Mouse (Mus musculus) heart, embryonic 13.5 days (tissue): ENCODE measurements around the gene Lamc1. TPM values are rescaled to one million over a fixed set of nuclear protein-coding genes. Genes with fewer than 3 reads are reported as not detected.

Experiments
- ATAC-seq: fragments of 200-750 bp; cut with Nextera tagmentation; 2 replicates; pipeline ENCODE4 v1.8.0; 2017; ENCODE audit warnings: moderate TSS enrichment; ENCODE audit not compliant: insufficient number of reproducible peaks, low FRiP score, low TSS enrichment; ENCODE audit errors: extremely low read depth
- H3K27ac ChIP-seq: fragments of 300-500 bp; sonication (generic); replicated peaks from 2 replicates; pipeline ENCODE4 v1.5.1; 2015; ENCODE audit warnings: moderate library complexity, mild to moderate bottlenecking, inconsistent platforms
- H3K27me3 ChIP-seq: fragments of 300-500 bp; sonication (generic); replicated peaks from 2 replicates; pipeline ENCODE4 v1.6.1; 2015; ENCODE audit warnings: mild to moderate bottlenecking, inconsistent platforms
- H3K36me3 ChIP-seq: fragments of 300-500 bp; sonication (generic); 2 replicates; pipeline ENCODE4 v1.6.1; 2015; ENCODE audit warnings: mild to moderate bottlenecking, inconsistent platforms
- H3K4me1 ChIP-seq: fragments of 300-500 bp; sonication (generic); 2 replicates; pipeline ENCODE4 v1.6.1; 2015; ENCODE audit warnings: inconsistent platforms
- H3K4me2 ChIP-seq: fragments of 300-500 bp; sonication (generic); 2 replicates; pipeline ENCODE4 v1.6.1; 2015; ENCODE audit warnings: inconsistent platforms, mild to moderate bottlenecking, moderate library complexity
- H3K4me3 ChIP-seq: fragments of 300-500 bp; sonication (generic); 2 replicates; pipeline ENCODE4 v1.5.1; 2015; ENCODE audit warnings: moderate library complexity, mild to moderate bottlenecking, inconsistent platforms
- H3K9ac ChIP-seq: fragments of 300-500 bp; sonication (generic); 2 replicates; pipeline ENCODE4 v1.6.1; 2015; ENCODE audit warnings: inconsistent platforms, mild to moderate bottlenecking, moderate library complexity
- H3K9me3 ChIP-seq: fragments of 300-500 bp; sonication (generic); 2 replicates; pipeline ENCODE4 v1.6.1; 2016; ENCODE audit warnings: inconsistent platforms
- WGBS: fragments of 180-500 bp; shearing (Covaris S2); methylation state at CpG from one replicate; pipeline ENCODE4 v1.1.7; 2015; ENCODE audit warnings: mixed read lengths; 5-methylcytosine and 5-hydroxymethylcytosine counted together
- polyA plus RNA-seq: library from polyadenylated mRNA; unstranded; fragments of >200 nt; fragmentation: Nextera tagmentation; extraction: Ambion mirVana; gene quantifications from 2 replicates; pipeline ENCODE4 v1.2.1, GENCODE M21; 2015

Gene Lamc1
- polyA plus RNA-seq, 1 experiment from 2014 or later: 78.2 TPM

- Histone ChIP-seq H3K9me3 (no peaks in the 10 kb centered on the region), H3K9ac (no peak overlapping the region), H3K4me2 (no peak overlapping the region), H3K27ac (peak overlapping the region; percentile 65), H3K27me3 (no peaks in the 10 kb centered on the region), H3K4me3 (no peak overlapping the region), H3K36me3 (peaks cover 99% of the 10 kb centered on the region), H3K4me1 (no peaks in the 10 kb centered on the region; the same call in 1 of the 2 replicates)
- WGBS: 59% methylated on average over 5 of the region's 5 CpGs
- no peak for ATAC-seq
Measured at GRCm38 (mm10) chr1:153224331-153224730, 108.3 kb downstream of the Lamc1 start.

- H3K4me3 ChIP-seq: no peak overlapping the region
- H3K4me2 ChIP-seq: no peak overlapping the region
- no peak overlapping the region for H3K27ac ChIP-seq
- H3K9ac ChIP-seq: no peak overlapping the region
- H3K27me3 ChIP-seq: no peaks in the 10 kb centered on the region
- no peak for ATAC-seq
- H3K9me3 ChIP-seq: no peaks in the 10 kb centered on the region
- peaks cover 68% of the 10 kb centered on the region for H3K36me3 ChIP-seq
- peaks cover 8% of the 10 kb centered on the region; the same call in 1 of the 2 replicates for H3K4me1 ChIP-seq
- 50% methylated on average over 9 of the region's 9 CpGs for WGBS
Measured at GRCm38 (mm10) chr1:153219376-153219775, 113.2 kb downstream of the Lamc1 start.

- H3K4me2 ChIP-seq: no peak overlapping the region
Measured at GRCm38 (mm10) chr1:153216516-153216915, 116.1 kb downstream of the Lamc1 start.

GRCm38 (mm10) chr1:153215676-153216075 lies 116.9 kb downstream of the Lamc1 start:
- Histone ChIP-seq H3K27ac (no peak overlapping the region), H3K4me3 (no peak overlapping the region), H3K4me2 (no peak overlapping the region), H3K4me1 (peaks cover 8% of the 10 kb centered on the region; the same call in 1 of the 2 replicates), H3K27me3 (no peaks in the 10 kb centered on the region), H3K9ac (no peak overlapping the region), H3K9me3 (no peaks in the 10 kb centered on the region), H3K36me3 (peaks cover 32% of the 10 kb centered on the region)
- ATAC-seq: no peak
- 75% methylated on average over 5 of the region's 5 CpGs for WGBS

More at GRCm38 (mm10) chr1:153216516-153216915, 116.1 kb downstream of the Lamc1 start:
- H3K27me3 ChIP-seq: no peaks in the 10 kb centered on the region
- ATAC-seq: no peak
- H3K27ac ChIP-seq: no peak overlapping the region
- H3K4me3 ChIP-seq: no peak overlapping the region
- H3K9me3 ChIP-seq: no peaks in the 10 kb centered on the region
- H3K9ac ChIP-seq: no peak overlapping the region
- H3K4me1 ChIP-seq: peaks cover 8% of the 10 kb centered on the region; the same call in 1 of the 2 replicates
- peaks cover 40% of the 10 kb centered on the region for H3K36me3 ChIP-seq
- 82% methylated on average over 4 of the region's 4 CpGs for WGBS

- Histone ChIP-seq H3K9me3 (no peaks in the 10 kb centered on the region), H3K4me1 (peaks cover 5% of the 10 kb centered on the region), H3K9ac (no peak overlapping the region), H3K27ac (no peak overlapping the region), H3K27me3 (no peaks in the 10 kb centered on the region), H3K4me2 (no peak overlapping the region), H3K36me3 (peaks cover 3% of the 10 kb centered on the region), H3K4me3 (no peak overlapping the region)
- 25% methylated on average over 4 of the region's 4 CpGs for WGBS
- no peak for ATAC-seq
Measured at GRCm38 (mm10) chr1:153210992-153211391, 121.6 kb downstream of the Lamc1 start.

DNA sequence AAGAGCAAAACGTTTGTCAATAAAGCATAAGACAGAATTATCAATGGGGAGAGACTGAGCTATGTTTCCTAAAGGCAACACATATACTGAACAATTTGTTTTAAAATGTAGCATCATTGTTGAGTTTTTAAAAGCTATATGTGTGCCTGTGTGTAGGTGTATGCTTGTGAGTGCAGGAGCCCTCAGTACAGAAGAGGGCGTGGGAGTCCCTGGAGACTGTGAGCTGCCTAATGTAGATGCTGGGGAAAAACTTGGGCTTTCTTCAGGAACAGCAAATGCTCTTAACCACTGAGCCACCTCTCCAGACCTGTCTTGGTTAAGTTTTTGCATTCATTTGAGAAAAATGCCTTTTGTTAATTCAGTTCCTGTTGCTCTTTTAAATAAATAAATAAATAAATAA lies 122.4 kb downstream of the Lamc1 start:
- ATAC-seq: no peak
- H3K27ac ChIP-seq: no peak overlapping the region
- no peaks in the 10 kb centered on the region for H3K27me3 ChIP-seq
- peaks cover 11% of the 10 kb centered on the region for H3K4me1 ChIP-seq
- H3K36me3 ChIP-seq: no peaks in the 10 kb centered on the region
- H3K4me2 ChIP-seq: no peak overlapping the region
- 76% methylated on average over 2 of the region's 2 CpGs for WGBS
- H3K9ac ChIP-seq: no peak overlapping the region
- no peaks in the 10 kb centered on the region for H3K9me3 ChIP-seq
- H3K4me3 ChIP-seq: no peak overlapping the region

- Histone ChIP-seq H3K27me3 (no peaks in the 10 kb centered on the region), H3K36me3 (no peaks in the 10 kb centered on the region), H3K9me3 (no peaks in the 10 kb centered on the region), H3K4me2 (no peak overlapping the region), H3K4me3 (no peak overlapping the region), H3K4me1 (peaks cover 41% of the 10 kb centered on the region), H3K9ac (no peak overlapping the region), H3K27ac (0 out of 2 replicates have a peak overlapping the region, but pooled peaks have one; percentile 58)
- no peak for ATAC-seq
- 41% methylated on average over 8 of the region's 8 CpGs for WGBS
Measured at GRCm38 (mm10) chr1:153202195-153202594, 130.4 kb downstream of the Lamc1 start.

DNA sequence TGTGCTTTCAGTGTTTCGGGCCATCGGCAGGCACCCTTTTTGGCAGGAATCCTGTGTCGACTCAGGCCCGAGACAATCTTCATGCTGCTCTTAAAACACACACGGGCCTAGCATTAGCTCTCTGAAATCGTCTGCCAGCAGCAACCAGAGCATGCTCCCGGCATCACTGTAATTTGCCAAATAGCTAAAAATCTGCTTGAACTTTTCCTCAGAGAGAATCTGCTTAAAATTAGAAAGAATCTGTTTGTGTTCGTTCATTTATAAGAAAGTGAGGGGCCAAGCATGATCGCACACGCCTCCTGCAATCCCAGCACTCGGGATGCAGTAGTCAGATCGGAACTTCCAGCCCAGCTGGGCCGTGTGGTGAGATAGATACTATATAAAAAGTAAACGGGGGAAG lies 131.1 kb downstream of the Lamc1 start:
- H3K4me3 ChIP-seq: no peak overlapping the region
- H3K27ac ChIP-seq: peak overlapping the region; percentile 58
- H3K36me3 ChIP-seq: no peaks in the 10 kb centered on the region
- no peaks in the 10 kb centered on the region for H3K9me3 ChIP-seq
- H3K9ac ChIP-seq: 0 out of 2 replicates have a peak overlapping the region, but pooled peaks have one; percentile 20
- no peak for ATAC-seq
- peaks cover 41% of the 10 kb centered on the region for H3K4me1 ChIP-seq
- WGBS: 48% methylated on average over 14 of the region's 14 CpGs
- H3K4me2 ChIP-seq: no peak overlapping the region
- H3K27me3 ChIP-seq: no peaks in the 10 kb centered on the region

GRCm38 (mm10) chr1:153197316-153197850 lies 135.2 kb downstream of the Lamc1 start:
- no peaks in the 10 kb centered on the region for H3K36me3 ChIP-seq
- ATAC-seq: no peak
- H3K27me3 ChIP-seq: no peaks in the 10 kb centered on the region
- no peak overlapping the region for H3K27ac ChIP-seq
- H3K4me1 ChIP-seq: peaks cover 46% of the 10 kb centered on the region
- H3K4me2 ChIP-seq: no peak overlapping the region
- no peak overlapping the region for H3K9ac ChIP-seq
- no peaks in the 10 kb centered on the region for H3K9me3 ChIP-seq
- 80% methylated on average over 3 of the region's 3 CpGs for WGBS
- H3K4me3 ChIP-seq: no peak overlapping the region

- no peaks in the 10 kb centered on the region for H3K9me3 ChIP-seq
Measured at GRCm38 (mm10) chr1:153192945-153193344, 139.6 kb downstream of the Lamc1 start.

DNA sequence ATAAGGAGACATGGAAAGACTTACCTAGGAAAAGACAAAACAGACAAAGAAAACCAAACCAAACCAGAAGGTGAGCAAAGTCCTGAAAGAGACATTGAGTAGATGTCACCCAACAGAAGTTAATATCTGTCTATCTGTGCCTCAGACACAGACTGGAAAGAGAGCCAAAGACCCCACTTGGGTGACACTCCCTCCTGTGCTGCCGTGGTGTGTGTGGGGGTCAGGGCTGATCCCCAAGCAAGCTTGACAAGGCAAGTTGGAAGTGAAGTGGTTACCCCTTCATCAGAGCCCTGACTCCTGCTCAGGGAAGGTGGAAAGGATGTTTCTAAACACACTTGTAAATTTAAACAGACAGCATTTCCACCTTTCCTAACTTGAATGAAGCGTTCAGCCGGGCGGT lies 140.2 kb downstream of the Lamc1 start:
- 81% methylated on average over 4 of the region's 4 CpGs for WGBS
- Histone ChIP-seq H3K9ac (peak overlapping the region; percentile 53; the same call in 1 of the 2 replicates), H3K4me1 (peaks cover 43% of the 10 kb centered on the region), H3K4me2 (peak overlapping the region; percentile 49), H3K27ac (peak overlapping the region; percentile 93), H3K9me3 (no peaks in the 10 kb centered on the region), H3K27me3 (no peaks in the 10 kb centered on the region), H3K4me3 (no peak overlapping the region), H3K36me3 (no peaks in the 10 kb centered on the region)
- ATAC-seq: no peak

More at GRCm38 (mm10) chr1:153192945-153193344, 139.6 kb downstream of the Lamc1 start:
- Histone ChIP-seq H3K4me3 (no peak overlapping the region), H3K4me2 (no peak overlapping the region), H3K27me3 (no peaks in the 10 kb centered on the region), H3K9ac (no peak overlapping the region), H3K4me1 (peaks cover 39% of the 10 kb centered on the region), H3K36me3 (no peaks in the 10 kb centered on the region), H3K27ac (peak overlapping the region; percentile 93; the same call in 1 of the 2 replicates)
- 86% methylated on average over 6 of the region's 6 CpGs for WGBS
- no peak for ATAC-seq

DNA sequence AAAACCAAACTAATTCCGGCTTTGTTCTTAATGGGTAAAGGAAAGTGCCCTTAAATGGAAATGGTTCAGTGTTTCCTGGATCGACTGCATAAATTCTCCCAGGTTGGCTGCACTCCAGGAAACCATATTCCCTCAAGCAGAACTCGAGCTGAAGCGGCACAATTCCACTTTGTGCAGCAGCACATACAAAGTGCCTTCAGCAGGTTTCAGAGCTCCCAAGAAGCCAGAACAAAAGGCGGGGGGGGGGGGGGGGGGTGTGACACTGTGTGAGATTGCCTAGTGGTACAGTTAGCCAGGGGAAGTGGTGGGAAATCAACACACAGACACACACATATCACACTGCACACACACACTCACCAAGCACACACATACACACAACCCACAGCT lies 140.7 kb downstream of the Lamc1 start:
- 0 out of 2 replicates have a peak, but pooled peaks have one; percentile 31 for ATAC-seq

More for the DNA sequence above, 140.7 kb downstream of the Lamc1 start:
- Histone ChIP-seq H3K9me3 (no peaks in the 10 kb centered on the region), H3K4me2 (peak overlapping the region; percentile 49), H3K4me3 (no peak overlapping the region), H3K9ac (peak overlapping the region; percentile 53; the same call in 1 of the 2 replicates), H3K4me1 (peaks cover 47% of the 10 kb centered on the region), H3K27ac (peak overlapping the region; percentile 93), H3K27me3 (no peaks in the 10 kb centered on the region), H3K36me3 (no peaks in the 10 kb centered on the region)
- 14% methylated on average over 4 of the region's 5 CpGs for WGBS
